Mouse (Mus musculus): Measurements from ENCODE around the gene Aspscr1. TPM values are rescaled to one million over a fixed set of nuclear protein-coding genes. Genes with fewer than 3 reads are reported as not detected.

The Aspscr1 gene
- polyA plus RNA-seq, 1 experiment = 65.9 TPM

DNA sequence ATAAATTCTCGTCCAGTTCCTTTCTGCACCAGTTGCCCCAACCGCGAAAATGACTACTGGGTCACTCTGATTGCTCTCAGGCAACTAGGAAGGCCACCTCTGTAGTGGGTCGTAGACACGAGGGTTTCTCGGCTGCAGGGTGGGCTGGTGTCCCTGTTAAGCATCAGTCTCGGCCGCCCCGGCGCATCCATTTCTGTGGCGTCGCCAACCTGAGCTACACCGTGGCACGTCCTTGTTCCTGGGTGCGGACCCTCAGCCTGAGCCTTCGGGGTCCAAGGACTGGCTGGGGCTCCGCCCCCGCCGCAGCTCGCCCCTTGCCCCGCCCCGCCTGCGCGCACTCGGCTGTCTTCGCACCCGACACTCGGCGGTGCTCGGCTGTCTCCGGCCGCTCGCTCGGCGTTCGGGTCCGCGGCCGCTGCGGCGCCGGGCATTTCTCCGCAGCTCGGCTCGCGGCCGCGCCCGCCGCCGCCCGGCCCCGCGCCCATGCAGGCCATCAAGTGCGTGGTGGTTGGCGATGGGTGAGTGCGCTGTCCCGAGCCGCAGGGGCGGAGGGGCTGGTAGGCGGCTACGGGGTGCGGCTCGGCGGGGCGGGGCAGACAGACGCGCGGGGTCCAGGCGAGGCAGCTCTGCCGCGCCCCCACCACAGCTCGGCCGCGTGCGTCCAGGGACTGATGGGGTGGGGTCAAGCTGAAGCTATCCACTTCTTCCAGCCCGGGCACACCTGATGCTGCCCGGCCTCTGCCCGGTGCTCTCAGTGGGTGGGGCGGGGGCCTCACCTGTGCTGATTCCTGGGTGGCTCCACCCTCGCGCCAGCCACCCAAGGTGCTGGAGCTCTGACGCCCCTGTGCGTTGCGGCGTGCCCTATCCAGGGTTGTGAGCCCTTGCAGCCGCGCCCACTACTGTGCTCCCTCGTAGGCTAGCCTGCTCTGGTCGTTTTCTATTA, 48.6 kb downstream of the Aspscr1 start, which contains the start of gene Rac3:
Gene Rac3 (plus strand): TSS at position 347 of the 943 bp plus-strand sequence.
- Histone ChIP-seq H3K36me3 (ENCODE audit: control insufficient read depth, insufficient read depth) (peaks cover 7% of the 10 kb centered on the region), H3K4me3 (no peak within 1 kb of the TSS), H3K79me2 (ENCODE audit: control insufficient read depth, insufficient read depth) (no peaks in the 10 kb centered on the region), H3K4me2 (ENCODE audit: low read depth) (peak within 1 kb of the TSS; percentile 42), H3K27me3 (ENCODE audit: control insufficient read depth, insufficient read depth, insufficient read length) (no peaks in the 10 kb centered on the region), H3ac (ENCODE audit: control insufficient read depth, insufficient read length) (no peak within 1 kb of the TSS)
- TF ChIP-seq TCF3 (IDR thresholded peaks at IDR 0.05; ENCODE audit: insufficient read length, low read depth) = no peak
- TF ChIP-seq SRF (IDR thresholded peaks at IDR 0.05; ENCODE audit: control insufficient read depth, insufficient read length, low read depth) = no peak
- TF ChIP-seq POLR2AphosphoS2 (IDR thresholded peaks at IDR 0.05; ENCODE audit: insufficient read length, low read depth) = peak; percentile 33
- TF ChIP-seq CEBPB (IDR thresholded peaks at IDR 0.05; ENCODE audit: insufficient read depth, poor library complexity, severe bottlenecking) = no peak

- Histone ChIP-seq H3K79me2 (ENCODE audit: control insufficient read depth, insufficient read depth) (no peaks in the 10 kb centered on the region), H3K4me2 (ENCODE audit: low read depth) (peak overlapping the region; percentile 42), H3ac (ENCODE audit: control insufficient read depth, insufficient read length) (no peak overlapping the region), H3K27me3 (ENCODE audit: control insufficient read depth, insufficient read depth, insufficient read length) (no peaks in the 10 kb centered on the region), H3K36me3 (ENCODE audit: control insufficient read depth, insufficient read depth) (no peaks in the 10 kb centered on the region), H3K4me3 (no peak overlapping the region)
- TF ChIP-seq POLR2A (IDR thresholded peaks at IDR 0.05; ENCODE audit: insufficient read length, low read depth) (no peak), POLR2AphosphoS2 (IDR thresholded peaks at IDR 0.05; ENCODE audit: insufficient read length, low read depth) (no peak), TCF3 (IDR thresholded peaks at IDR 0.05; ENCODE audit: insufficient read length, low read depth) (no peak)
Measured at GRCm38 (mm10) chr11:120722067-120722630, 49.4 kb downstream of the Aspscr1 start.

- no peak overlapping the region for H3ac ChIP-seq (ENCODE audit: control insufficient read depth, insufficient read length)
- no peaks in the 10 kb centered on the region for H3K79me2 ChIP-seq (ENCODE audit: control insufficient read depth, insufficient read depth)
- TF ChIP-seq POLR2A (IDR thresholded peaks at IDR 0.05; ENCODE audit: insufficient read length, low read depth) = no peak
- TF ChIP-seq MYOG (IDR thresholded peaks at IDR 0.05; ENCODE audit: control insufficient read depth in 1 of 3, insufficient read depth in 1 of 3, insufficient read length in 2 of 3, low read depth in 2 of 3) = no peak
- no peak for TF ChIP-seq SRF (IDR thresholded peaks at IDR 0.05; ENCODE audit: control insufficient read depth, insufficient read length, low read depth)
- TF ChIP-seq REST (IDR thresholded peaks at IDR 0.05; ENCODE audit: insufficient read depth, insufficient read length) = no peak
- no peak overlapping the region for H3K4me2 ChIP-seq (ENCODE audit: low read depth)
- no peaks in the 10 kb centered on the region for H3K27me3 ChIP-seq (ENCODE audit: control insufficient read depth, insufficient read depth, insufficient read length)
- H3K36me3 ChIP-seq (ENCODE audit: control insufficient read depth, insufficient read depth) = no peaks in the 10 kb centered on the region
- H3K4me3 ChIP-seq = no peak overlapping the region
Measured at GRCm38 (mm10) chr11:120722761-120723382, 50.1 kb downstream of the Aspscr1 start.

DNA sequence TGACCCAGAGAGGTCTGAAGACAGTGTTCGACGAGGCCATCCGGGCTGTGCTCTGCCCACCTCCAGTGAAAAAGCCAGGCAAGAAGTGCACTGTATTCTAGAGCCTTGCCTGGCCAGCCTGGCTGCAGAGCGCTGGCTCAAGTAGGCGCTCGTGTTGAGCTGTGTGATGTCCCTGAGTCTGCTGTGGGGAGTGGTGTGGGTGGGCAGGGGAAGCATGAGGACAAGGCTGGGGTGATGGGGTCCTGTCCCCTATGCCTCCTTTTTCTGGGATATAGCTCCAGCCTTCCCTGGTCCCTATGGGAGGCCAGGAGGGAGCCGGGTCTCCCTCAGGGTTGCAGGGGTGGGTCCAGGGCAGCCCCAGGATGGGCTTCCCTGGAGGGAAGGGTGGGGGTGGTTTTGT, 50.7 kb downstream of the Aspscr1 start:
- no peaks in the 10 kb centered on the region for H3K27me3 ChIP-seq (ENCODE audit: control insufficient read depth, insufficient read depth, insufficient read length)
- no peak overlapping the region for H3K4me2 ChIP-seq (ENCODE audit: low read depth)
- no peaks in the 10 kb centered on the region for H3K36me3 ChIP-seq (ENCODE audit: control insufficient read depth, insufficient read depth)
- no peak overlapping the region for H3ac ChIP-seq (ENCODE audit: control insufficient read depth, insufficient read length)
- TF ChIP-seq SRF (IDR thresholded peaks at IDR 0.05; ENCODE audit: control insufficient read depth, insufficient read length, low read depth) (no peak), CEBPB (IDR thresholded peaks at IDR 0.05; ENCODE audit: insufficient read depth, poor library complexity, severe bottlenecking) (no peak), POLR2A (IDR thresholded peaks at IDR 0.05; ENCODE audit: insufficient read length, low read depth) (no peak), TCF3 (IDR thresholded peaks at IDR 0.05; ENCODE audit: insufficient read length, low read depth) (no peak), E2F4 (IDR thresholded peaks at IDR 0.05; ENCODE audit: insufficient read depth) (no peak), TCF12 (IDR thresholded peaks at IDR 0.05; ENCODE audit: insufficient read depth, poor library complexity, severe bottlenecking) (no peak), USF1 (IDR thresholded peaks at IDR 0.05; ENCODE audit: low read depth) (no peak)
- H3K4me3 ChIP-seq = no peak overlapping the region
- no peaks in the 10 kb centered on the region for H3K79me2 ChIP-seq (ENCODE audit: control insufficient read depth, insufficient read depth)

DNA sequence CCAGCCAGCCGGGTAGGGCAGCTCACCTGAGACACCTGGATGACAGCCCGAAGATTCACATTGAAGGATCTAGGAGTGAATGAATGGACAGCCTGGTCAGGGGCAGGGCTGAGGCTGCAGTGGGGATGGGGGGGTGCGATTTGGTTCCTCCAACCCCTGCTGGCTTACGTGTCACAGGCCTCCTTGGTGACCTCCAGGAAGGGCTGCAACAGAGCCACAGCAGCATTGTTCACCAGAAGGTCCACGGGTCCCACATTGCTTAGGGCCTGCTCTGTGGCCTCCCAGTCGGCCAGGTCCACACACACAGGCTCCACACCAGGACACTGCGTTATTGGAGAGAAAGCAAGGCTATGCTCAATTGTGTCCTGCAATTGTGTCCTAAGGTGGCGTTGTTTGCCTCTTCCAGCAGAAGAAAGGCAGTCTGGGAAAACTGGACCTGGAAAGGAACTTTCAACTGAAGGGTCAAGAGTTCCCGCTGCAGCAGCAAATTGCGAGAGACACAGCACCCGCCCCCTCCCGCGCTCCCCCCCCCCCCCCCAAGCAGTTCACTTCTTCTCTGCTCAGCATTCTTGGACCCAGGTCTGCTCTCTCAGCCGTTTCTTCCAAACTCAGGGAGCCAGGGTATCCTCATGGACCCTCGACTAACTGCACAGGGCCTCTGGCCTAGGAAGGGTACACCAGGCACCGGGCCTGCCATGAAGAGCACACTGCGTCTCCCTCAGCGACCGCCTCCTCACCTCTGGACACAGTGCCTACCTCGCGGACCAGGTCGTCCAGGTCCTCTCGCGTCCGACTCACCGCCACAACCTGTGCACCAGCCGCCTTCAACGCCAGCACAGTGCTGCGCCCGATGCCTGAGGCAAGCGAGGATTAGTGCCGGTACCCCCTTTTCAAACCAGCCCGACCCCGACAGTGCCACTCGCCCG, 53.7 kb downstream of the Aspscr1 start:
- Histone ChIP-seq H3K79me2 (ENCODE audit: control insufficient read depth, insufficient read depth) (no peaks in the 10 kb centered on the region), H3K36me3 (ENCODE audit: control insufficient read depth, insufficient read depth) (no peaks in the 10 kb centered on the region), H3K4me3 (peak overlapping the region; percentile 24), H3K4me2 (ENCODE audit: low read depth) (peak overlapping the region; percentile 94), H3K27me3 (ENCODE audit: control insufficient read depth, insufficient read depth, insufficient read length) (no peaks in the 10 kb centered on the region), H3ac (ENCODE audit: control insufficient read depth, insufficient read length) (peak overlapping the region; percentile 16)
- no peak for TF ChIP-seq POLR2A (IDR thresholded peaks at IDR 0.05; ENCODE audit: insufficient read length, low read depth)
- TF ChIP-seq REST (IDR thresholded peaks at IDR 0.05; ENCODE audit: insufficient read depth, insufficient read length) = no peak
- no peak for TF ChIP-seq MYOG (IDR thresholded peaks at IDR 0.05; ENCODE audit: control insufficient read depth in 1 of 3, insufficient read depth in 1 of 3, insufficient read length in 2 of 3, low read depth in 2 of 3)
- no peak for TF ChIP-seq MYOD1 (IDR thresholded peaks at IDR 0.05; ENCODE audit: control insufficient read depth in 1 of 3, insufficient read length in 2 of 3, low read depth in 2 of 3)

Measured in myocyte (in vitro differentiated cells).